Mouse (Mus musculus): ENCODE measurements at regions not wholly inside any gene's neighbourhood (a gene's known extent, or its start where the extent isn't known, plus 50 kb on each side); places are given as distances from the start of the nearest gene placed in this dataset.
"Not testable (repeated sequence)": the region's sequence is repeated elsewhere in the genome, so short reads cannot be mapped to it uniquely, and the experiment has no call there.

- no peak for DNase-seq
These were observed 203.4 kb upstream of the 2610301B20Rik start for GRCm38 (mm10) chr4:10670846-10671428.

- no peak for DNase-seq
These were observed 183.2 kb upstream of the 2610301B20Rik start for GRCm38 (mm10) chr4:10691086-10691485.

- DNase-seq = no peak
These were observed 181.4 kb upstream of the 2610301B20Rik start for GRCm38 (mm10) chr4:10692860-10693259.

- no peak for DNase-seq
These were observed 180.7 kb upstream of the 2610301B20Rik start for GRCm38 (mm10) chr4:10693446-10694105.

GRCm38 (mm10) chr4:10694106-10694748, 180.1 kb upstream of the 2610301B20Rik start:
- not testable (repeated sequence) for DNase-seq

- no peak for DNase-seq
These were observed 177.0 kb upstream of the 2610301B20Rik start for GRCm38 (mm10) chr4:10697225-10697836.

- no peak for DNase-seq
These were observed 175.7 kb upstream of the 2610301B20Rik start for GRCm38 (mm10) chr4:10698637-10699036.

- DNase-seq = no peak
These were observed 172.8 kb upstream of the 2610301B20Rik start for GRCm38 (mm10) chr4:10701479-10701878.

GRCm38 (mm10) chr4:10703212-10703611, 171.1 kb upstream of the 2610301B20Rik start:
- no peak for DNase-seq

- DNase-seq = no peak
These were observed 167.2 kb upstream of the 2610301B20Rik start for GRCm38 (mm10) chr4:10707016-10707657.

GRCm38 (mm10) chr4:10707658-10708056, 166.6 kb upstream of the 2610301B20Rik start:
- peak in 1 of 2 experiments; percentile 9 for DNase-seq

GRCm38 (mm10) chr4:10711939-10712533, 162.3 kb upstream of the 2610301B20Rik start:
- DNase-seq = no peak

GRCm38 (mm10) chr4:10723341-10723740, 151.0 kb upstream of the 2610301B20Rik start:
- no peak for DNase-seq

- peak; percentile 35 to 64 for DNase-seq
These were observed 146.4 kb upstream of the 2610301B20Rik start for GRCm38 (mm10) chr4:10727894-10728293.

GRCm38 (mm10) chr4:10745207-10745606, 129.1 kb upstream of the 2610301B20Rik start:
- DNase-seq = no peak

- DNase-seq = no peak
These were observed 125.5 kb upstream of the 2610301B20Rik start for GRCm38 (mm10) chr4:10748816-10749215.

- not testable (repeated sequence) for DNase-seq
These were observed 123.8 kb upstream of the 2610301B20Rik start for GRCm38 (mm10) chr4:10750377-10751062.

- no peak for DNase-seq
These were observed 121.1 kb upstream of the 2610301B20Rik start for GRCm38 (mm10) chr4:10753176-10753575.

- DNase-seq = no peak
These were observed 114.8 kb upstream of the 2610301B20Rik start for GRCm38 (mm10) chr4:10759491-10759890.

GRCm38 (mm10) chr4:10767676-10768075, 106.6 kb upstream of the 2610301B20Rik start:
- DNase-seq = no peak

- no peak for DNase-seq
These were observed 104.2 kb upstream of the 2610301B20Rik start for GRCm38 (mm10) chr4:10770026-10770643.

All from kidney, postnatal 25 days (tissue).